Mouse (Mus musculus) liver, adult 2 months (tissue): ENCODE data around the gene Tmcc2. TPM values are rescaled to one million over a fixed set of nuclear protein-coding genes. Genes with fewer than 3 reads are reported as not detected.

Source experiments
- DNase-seq: peaks from one replicate; pipeline ENCODE4 v3.0.0-alpha.2; 2011; ENCODE audit warnings: low read depth, low spot score; ENCODE audit errors: extremely low read depth
- H3K27ac ChIP-seq: fragments of 200-500 bp; replicated peaks from 2 replicates; pipeline ENCODE4 v1.5.1; 2012; ENCODE audit warnings: low read depth, mild to moderate bottlenecking, control low read depth, inconsistent platforms, low read length; ENCODE audit not compliant: insufficient read depth
- H3K27me3 ChIP-seq: fragments of 200-500 bp; 2 replicates; pipeline ENCODE4 v1.6.1; 2012; ENCODE audit warnings: mild to moderate bottlenecking, moderate library complexity, low read length, inconsistent platforms; ENCODE audit not compliant: control insufficient read depth, insufficient read depth
- H3K36me3 ChIP-seq: fragments of 200-500 bp; 2 replicates; pipeline ENCODE4 v1.6.1; 2012; ENCODE audit warnings: low read length, inconsistent platforms; ENCODE audit not compliant: control insufficient read depth, insufficient read depth
- H3K4me1 ChIP-seq: fragments of 200-500 bp; 2 replicates; pipeline ENCODE4 v1.6.1; 2011; ENCODE audit warnings: low read length; ENCODE audit not compliant: control insufficient read depth, insufficient read depth
- H3K4me3 ChIP-seq: fragments of 200-500 bp; 2 replicates; pipeline ENCODE4 v1.5.1; 2011; ENCODE audit warnings: low read depth, mild to moderate bottlenecking, control low read depth, low read length, moderate library complexity; ENCODE audit not compliant: insufficient read depth
- H3K79me2 ChIP-seq: fragments of 200-500 bp; 2 replicates; pipeline ENCODE4 v1.6.1; 2012; ENCODE audit warnings: inconsistent platforms, mild to moderate bottlenecking, low read length, moderate library complexity; ENCODE audit not compliant: control insufficient read depth, insufficient read depth
- H3K9ac ChIP-seq: fragments of 200-500 bp; 2 replicates; pipeline ENCODE4 v1.6.1; 2012; ENCODE audit warnings: low read depth, mild to moderate bottlenecking, control low read depth, inconsistent platforms, low read length
- CTCF ChIP-seq: fragments of 200-500 bp; IDR thresholded peaks from 2 replicates; pipeline ENCODE4 v1.5.1; 2011; ENCODE audit warnings: low read depth, low read length, control low read depth
- POLR2A ChIP-seq: fragments of 200-500 bp; IDR thresholded peaks from 2 replicates; pipeline ENCODE4 v1.6.1; 2011; ENCODE audit warnings: low read length, control low read depth; ENCODE audit not compliant: insufficient read depth; ENCODE audit errors: extremely low read depth
- WGBS: fragments of 180-500 bp; shearing (Covaris S2); methylation state at CpG from one replicate; pipeline ENCODE4 v1.1.7; 2018; 5-methylcytosine and 5-hydroxymethylcytosine counted together
- polyA plus RNA-seq: library from polyadenylated mRNA; depleted of rRNA; stranded (reverse); fragments of >200 nt; gene quantifications from 2 replicates; pipeline ENCODE4 v1.2.3, GENCODE M21; 2012
- total RNA-seq: library from RNA; depleted of rRNA; stranded (reverse); fragments of >200 nt; gene quantifications from 2 replicates; pipeline ENCODE4 v1.2.3, GENCODE M21; 2014

The Tmcc2 gene
- total and polyA plus RNA-seq, 2 experiments = 1.6 to 2.5 TPM

DNA sequence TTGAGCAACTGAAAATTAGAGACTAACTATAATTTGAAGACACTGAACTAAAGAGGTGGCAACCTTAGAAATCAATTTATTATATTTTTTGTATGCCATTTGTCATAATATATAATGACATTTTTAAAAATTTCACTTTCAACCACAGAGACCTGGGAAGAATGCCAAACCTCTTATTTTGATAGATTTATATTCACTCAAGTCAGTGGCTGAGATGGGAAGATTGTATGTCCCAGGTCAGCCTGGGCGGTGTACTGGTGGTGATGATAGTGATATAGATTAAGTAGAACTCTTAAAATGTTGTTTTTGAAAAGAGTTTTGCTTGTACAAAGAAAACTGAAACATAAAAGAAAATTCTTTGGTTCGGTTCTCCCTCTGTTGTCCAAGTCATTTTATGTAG is 29.1 kb upstream of the Tmcc2 start:
- 94% methylated on average over 2 of the region's 2 CpGs for WGBS
- no peak overlapping the region for H3K4me3 ChIP-seq
- H3K79me2 ChIP-seq = peaks cover 18% of the 10 kb centered on the region; the same call in 1 of the 2 replicates
- DNase-seq = no peak
- no peaks in the 10 kb centered on the region for H3K36me3 ChIP-seq
- H3K9ac ChIP-seq = no peak overlapping the region
- no peak for TF ChIP-seq CTCF
- TF ChIP-seq POLR2A = no peak
- no peak overlapping the region for H3K27ac ChIP-seq
- H3K27me3 ChIP-seq = no peaks in the 10 kb centered on the region
- H3K4me1 ChIP-seq = peaks cover 3% of the 10 kb centered on the region

DNA sequence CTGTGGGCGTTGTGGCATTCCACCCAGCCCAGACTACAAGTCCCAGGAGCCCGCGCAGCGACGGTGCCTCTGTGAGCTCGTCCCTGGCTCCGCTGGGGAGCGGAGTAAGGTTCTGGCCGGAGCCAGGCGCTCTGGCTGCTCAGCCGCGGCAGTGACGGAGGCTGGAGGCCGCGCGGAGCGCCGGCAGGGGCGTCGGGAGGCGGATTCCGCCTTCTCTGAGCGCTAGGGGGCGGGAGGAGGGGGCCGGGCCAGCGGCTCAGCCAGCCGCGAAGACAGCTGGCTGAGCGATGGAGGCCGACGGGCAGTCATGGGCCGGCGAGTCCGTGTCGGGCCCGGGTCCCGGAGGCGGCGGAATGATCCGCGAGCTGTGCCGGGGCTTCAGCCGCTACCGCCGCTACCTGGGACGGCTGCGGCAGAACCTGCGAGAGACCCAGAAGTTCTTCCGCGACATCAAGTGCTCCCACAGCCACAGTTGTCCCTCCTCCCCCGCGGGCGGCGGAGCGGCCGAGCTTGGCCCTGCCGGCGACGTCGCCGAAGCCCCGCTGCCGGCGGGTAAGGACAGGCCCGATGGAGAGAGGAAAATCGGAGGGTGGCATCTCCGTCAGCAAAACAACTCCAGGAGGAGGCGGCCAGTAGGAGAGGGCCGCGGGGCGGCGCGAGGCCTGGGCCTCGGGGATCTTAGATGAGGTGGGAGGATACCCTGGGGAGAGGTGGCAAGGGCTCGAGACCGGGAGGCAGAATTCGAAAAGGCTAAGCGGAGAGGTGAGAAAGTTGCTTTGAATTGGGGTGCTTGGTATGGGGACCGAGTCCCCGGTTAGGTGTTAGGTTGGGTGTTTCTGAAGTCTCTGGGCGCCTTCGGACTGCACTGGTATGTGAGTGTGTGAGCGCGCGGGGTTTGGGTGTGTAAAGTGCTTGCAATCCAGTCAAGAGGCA is 26.5 kb upstream of the Tmcc2 start, which contains the start of gene Dstyk:
Dstyk (plus strand) TSS at position 237 of the 933 bp plus-strand sequence.
- Histone ChIP-seq H3K4me3 (peak within 1 kb of the TSS; percentile 74), H3K27ac (peak within 1 kb of the TSS; percentile 46), H3K79me2 (peaks cover 11% of the 10 kb centered on the region; the same call in 1 of the 2 replicates), H3K4me1 (peaks cover 3% of the 10 kb centered on the region), H3K36me3 (no peaks in the 10 kb centered on the region), H3K27me3 (no peaks in the 10 kb centered on the region), H3K9ac (peak within 1 kb of the TSS; percentile 82)
- DNase-seq = peak; percentile 86
- under 1% methylated on average over 83 of the region's 85 CpGs for WGBS
- TF ChIP-seq POLR2A (peak; percentile 52; the same call in 1 of the 2 replicates), CTCF (peak; percentile 49)

DNA sequence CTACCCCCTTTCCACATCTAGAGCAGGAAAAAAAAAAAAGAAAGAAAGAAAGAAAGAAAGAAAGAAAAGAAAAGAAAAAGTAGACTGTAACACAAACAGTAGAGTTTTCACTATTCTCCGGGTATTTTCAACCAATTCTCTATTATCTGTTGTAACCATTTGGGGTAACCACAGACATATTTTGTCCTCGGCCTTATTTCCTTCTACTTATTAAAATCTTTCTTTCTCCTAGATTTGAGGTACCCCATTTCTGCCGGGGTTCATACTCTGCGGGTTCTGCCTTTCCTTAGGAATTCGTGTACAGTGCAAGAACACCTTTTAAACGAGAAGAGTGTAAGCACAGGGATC is 25.8 kb upstream of the Tmcc2 start:
- H3K9ac ChIP-seq = peak overlapping the region; percentile 82
- peak overlapping the region; percentile 46 for H3K27ac ChIP-seq
- peak overlapping the region; percentile 74 for H3K4me3 ChIP-seq
- TF ChIP-seq POLR2A = no peak
- no peak for TF ChIP-seq CTCF
- H3K36me3 ChIP-seq = no peaks in the 10 kb centered on the region
- peaks cover 3% of the 10 kb centered on the region for H3K4me1 ChIP-seq
- peaks cover 5% of the 10 kb centered on the region; the same call in 1 of the 2 replicates for H3K79me2 ChIP-seq
- 16% methylated on average over 6 of the region's 6 CpGs for WGBS
- H3K27me3 ChIP-seq = no peaks in the 10 kb centered on the region
- no peak for DNase-seq

DNA sequence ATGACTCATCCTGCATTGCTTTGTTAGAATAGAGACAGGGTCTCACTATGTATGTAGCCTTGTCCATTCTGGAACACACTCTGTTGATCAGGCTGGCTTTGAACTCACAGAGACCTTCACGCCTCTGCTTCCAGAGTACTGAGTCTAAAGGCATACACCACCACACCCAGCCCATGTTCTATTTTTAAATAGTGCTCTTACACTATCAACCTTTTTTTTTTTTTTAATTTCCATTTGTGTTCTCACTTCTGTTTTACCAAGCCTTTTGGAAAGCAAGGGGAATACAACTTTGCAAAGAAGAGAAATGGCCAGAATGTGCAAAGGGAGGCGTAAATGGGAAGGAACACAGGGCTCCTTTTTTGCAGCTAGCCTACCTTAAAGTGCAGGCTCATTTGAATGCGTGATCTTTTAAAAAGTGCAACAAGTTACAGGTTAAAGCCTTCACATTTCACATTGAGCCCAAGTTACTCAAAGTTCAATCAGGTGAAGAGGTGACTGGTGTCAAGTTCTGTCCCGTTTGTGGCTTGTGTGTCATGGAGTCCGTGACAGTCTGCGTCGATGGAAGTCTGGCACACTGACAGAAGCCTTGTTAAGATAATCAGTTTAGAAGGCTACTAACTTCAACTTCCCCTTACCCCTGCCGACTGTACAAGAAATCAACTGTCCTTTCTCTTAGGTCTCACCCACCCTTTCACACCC is 25.3 kb upstream of the Tmcc2 start:
- peaks cover 3% of the 10 kb centered on the region for H3K4me1 ChIP-seq
- H3K9ac ChIP-seq = no peak overlapping the region
- H3K36me3 ChIP-seq = no peaks in the 10 kb centered on the region
- WGBS = 39% methylated on average over 8 of the region's 8 CpGs
- H3K27ac ChIP-seq = no peak overlapping the region
- H3K27me3 ChIP-seq = no peaks in the 10 kb centered on the region
- H3K4me3 ChIP-seq = no peak overlapping the region
- TF ChIP-seq CTCF = no peak
- no peak for TF ChIP-seq POLR2A
- H3K79me2 ChIP-seq = peaks cover 5% of the 10 kb centered on the region; the same call in 1 of the 2 replicates
- peak; percentile 74 for DNase-seq

DNA sequence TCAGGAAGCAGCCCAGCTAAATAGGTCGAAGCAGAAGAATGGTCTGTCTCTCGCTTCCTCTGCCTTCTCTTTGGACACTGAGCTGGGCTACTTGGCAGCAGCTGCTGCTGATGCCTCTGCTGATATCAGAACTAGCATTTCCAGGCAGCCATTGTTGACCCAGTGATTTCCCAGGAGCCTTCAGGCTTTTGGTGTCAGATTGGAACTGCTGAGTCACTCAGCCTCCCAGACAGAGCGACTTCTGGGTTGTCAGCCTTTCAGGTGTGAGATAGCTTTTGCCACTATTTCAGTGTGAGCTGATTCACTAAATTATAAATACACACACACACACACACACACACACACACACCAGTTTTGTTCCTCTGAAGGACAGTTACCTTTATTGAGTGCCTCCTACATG is 19.6 kb upstream of the Tmcc2 start:
- DNase-seq = no peak
- H3K27me3 ChIP-seq = no peaks in the 10 kb centered on the region

More for the DNA sequence above, 19.6 kb upstream of the Tmcc2 start:
- Histone ChIP-seq H3K4me3 (no peak overlapping the region), H3K4me1 (no peaks in the 10 kb centered on the region), H3K79me2 (no peaks in the 10 kb centered on the region), H3K27ac (no peak overlapping the region), H3K9ac (no peak overlapping the region), H3K36me3 (no peaks in the 10 kb centered on the region)
- TF ChIP-seq CTCF (no peak), POLR2A (no peak)
- 79% methylated on average over 3 of the region's 3 CpGs for WGBS
